ENCODE assay signal across 11 mouse cellular contexts in the genomic region with DNA sequence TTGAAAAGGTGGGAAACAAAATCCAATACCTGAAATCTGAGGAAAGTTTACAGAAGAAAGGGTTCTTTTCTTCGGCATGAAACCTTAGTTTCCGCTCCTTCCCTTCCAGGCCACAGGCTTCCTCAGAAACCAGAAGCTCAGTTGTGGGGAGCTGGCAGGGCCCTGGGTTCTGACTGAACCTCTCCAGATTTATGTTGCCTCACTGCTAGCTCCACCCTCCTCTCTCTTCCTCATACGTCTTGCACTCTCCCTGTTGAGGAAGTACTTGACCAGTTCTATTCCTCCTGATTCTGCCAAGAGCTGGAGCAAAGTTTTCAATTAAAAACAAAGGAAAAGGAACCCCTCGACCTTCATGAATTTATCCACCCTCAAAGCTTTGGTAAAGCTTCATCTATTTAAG.
"Had no signal": no experiment of that assay in that cellular context is flagged by ENCODE, and none has a peak within 500 bp of the region (broad histone marks: within the 10 kb centered on the region; RNA-seq: fewer than 3 reads in every experiment).

No protein-coding gene starts in this region.

- H3K27me3 ChIP-seq: intestine, embryonic 15.5 days; limb, embryonic 13.5 days; liver, embryonic 12.5 days; midbrain, embryonic 15.5 days; neural tube, embryonic 13.5 days had no signal

- ATAC-seq: intestine, embryonic 15.5 days; liver, embryonic 12.5 days; midbrain, embryonic 15.5 days had no signal

- H3K9ac ChIP-seq: intestine, embryonic 15.5 days; limb, embryonic 13.5 days; liver, embryonic 12.5 days; midbrain, embryonic 15.5 days; neural tube, embryonic 13.5 days had no signal

- H3K4me3 ChIP-seq: intestine, embryonic 15.5 days; limb, embryonic 13.5 days; liver, embryonic 12.5 days; midbrain, embryonic 10.5 days; midbrain, embryonic 15.5 days; neural tube, embryonic 13.5 days had no signal

- H3K4me2 ChIP-seq: intestine, embryonic 15.5 days; limb, embryonic 13.5 days; liver, embryonic 12.5 days; midbrain, embryonic 15.5 days; neural tube, embryonic 13.5 days had no signal

- H3K9me3 ChIP-seq: intestine, embryonic 15.5 days; limb, embryonic 13.5 days; liver, embryonic 12.5 days; midbrain, embryonic 10.5 days; midbrain, embryonic 15.5 days; neural tube, embryonic 13.5 days had no signal

- H3K36me3 ChIP-seq: intestine, embryonic 15.5 days; limb, embryonic 13.5 days; liver, embryonic 12.5 days; midbrain, embryonic 10.5 days; midbrain, embryonic 15.5 days; neural tube, embryonic 13.5 days had no signal

- H3K27ac ChIP-seq: intestine, embryonic 15.5 days; limb, embryonic 13.5 days; liver, embryonic 12.5 days; midbrain, embryonic 10.5 days; midbrain, embryonic 15.5 days; neural tube, embryonic 13.5 days had no signal

- H3K4me1 ChIP-seq: intestine, embryonic 15.5 days; limb, embryonic 13.5 days; liver, embryonic 12.5 days; midbrain, embryonic 15.5 days; neural tube, embryonic 13.5 days had no signal

- DNase-seq: kidney, adult 18-20 months; kidney, postnatal 10 days; left cerebral cortex, postnatal 4 days; right cerebral cortex, postnatal 14 days; thymus, postnatal 4 days had no signal
